Comparison of ENCODE assay signal across 9 mouse cellular contexts in the genomic region with DNA sequence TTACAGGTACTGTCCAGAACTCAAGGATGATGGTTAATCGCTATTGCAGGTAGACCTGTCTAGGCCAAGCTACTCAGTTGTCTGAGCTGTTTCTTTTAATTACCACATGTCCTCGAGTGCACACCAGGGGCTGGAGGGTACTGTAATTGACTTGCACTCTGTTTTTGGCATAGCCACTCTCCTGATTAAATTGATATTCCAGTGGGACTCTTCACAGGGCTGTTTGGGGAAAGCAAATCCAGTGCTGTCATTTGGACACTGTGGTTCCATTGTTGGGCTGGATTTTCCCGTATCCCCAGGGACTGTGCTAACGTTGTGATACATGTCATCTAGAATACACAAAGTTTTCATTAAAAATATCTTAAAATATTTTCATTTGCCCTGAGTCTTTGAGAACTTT. TPM values are rescaled to one million over a fixed set of nuclear protein-coding genes. Genes with fewer than 3 reads are reported as not detected.
DNase-seq lines count a peak whose midpoint lies in the region; ATAC-seq and TF ChIP-seq lines count a peak whose summit lies in the region.
"Had no signal": no experiment of that assay in that cellular context is flagged by ENCODE, and none has a peak within 500 bp of the region (broad histone marks: within the 10 kb centered on the region; RNA-seq: fewer than 3 reads in every experiment).

No protein-coding gene starts in this region.

- peaks cover 11% of the 10 kb centered on the region for H3K4me1 ChIP-seq in kidney, embryonic 14.5 days (ENCODE audit: control insufficient read depth, insufficient read depth, low read length)
- peaks cover 2 to 4% of the 10 kb centered on the region in 2 experiments; a peak in 2 of 4 replicates for H3K4me1 ChIP-seq in ES-E14 (ENCODE audit: control insufficient read depth in 2 of 2, insufficient read depth in 2 of 2, low read length in 2 of 2, poor library complexity in 1 of 2)
- peaks cover 21% of the 10 kb centered on the region for H3K4me1 ChIP-seq in forebrain, embryonic 12.5 days
- peaks cover 11% of the 10 kb centered on the region for H3K4me1 ChIP-seq in limb, embryonic 14.5 days (ENCODE audit: control insufficient read depth, insufficient read depth, low read length)

- in situ Hi-C loops in ES-E14 (cut with MboI; ENCODE audit: low sequenced_read_pairs in 2 of 2, unreplicated experiment in 2 of 2) = no loop called here

- no peak overlapping the region for H3K9ac ChIP-seq in kidney, embryonic 14.5 days (ENCODE audit: low read depth, low read length)
- H3K9ac ChIP-seq in ES-E14 (ENCODE audit: insufficient read depth, low read depth, low read length, poor library complexity, severe bottlenecking) = 0 out of 2 replicates have a peak overlapping the region, but pooled peaks have one; percentile 11
- 0 out of 2 replicates have a peak overlapping the region, but pooled peaks have one; percentile 38 for H3K9ac ChIP-seq in forebrain, embryonic 12.5 days
- no peak overlapping the region for H3K9ac ChIP-seq in limb, embryonic 14.5 days (ENCODE audit: low read depth, low read length, severe bottlenecking)

- no peaks in the 10 kb centered on the region for H3K27me3 ChIP-seq in kidney, embryonic 14.5 days (ENCODE audit: control insufficient read depth, insufficient read depth, low read length)
- no peaks in the 10 kb centered on the region for H3K27me3 ChIP-seq in forebrain, embryonic 12.5 days
- no peaks in the 10 kb centered on the region for H3K27me3 ChIP-seq in limb, embryonic 14.5 days (ENCODE audit: control insufficient read depth, insufficient read depth, low read length)

- ATAC-seq in kidney, embryonic 14.5 days (ENCODE audit: low FRiP score, low TSS enrichment) = no peak
- ATAC-seq in forebrain, embryonic 12.5 days (ENCODE audit: low FRiP score) = no peak
- no peak for ATAC-seq in limb, embryonic 14.5 days (ENCODE audit: low FRiP score, low read depth)

- DNase-seq in kidney, postnatal 10 days = no peak
- DNase-seq in ES-E14 (ENCODE audit: low read depth, low spot score) = no peak
- no peak for DNase-seq in limb, embryonic 14.5 days (ENCODE audit: low spot score)
- no peak for DNase-seq in thymus, adult 18-20 months
- no peak for DNase-seq in gastrocnemius, postnatal 4 days (ENCODE audit: low spot score in 2 of 2)
- no peak for DNase-seq in cerebellum, postnatal 36 days
- DNase-seq: kidney, adult 11 months had no signal

- no peaks in the 10 kb centered on the region for H3K36me3 ChIP-seq in kidney, embryonic 14.5 days (ENCODE audit: control insufficient read depth, insufficient read depth, low read length)
- H3K36me3 ChIP-seq in ES-E14 (ENCODE audit: control insufficient read depth, insufficient read depth, low read length, poor library complexity, severe bottlenecking) = no peaks in the 10 kb centered on the region; the same call in 1 of the 2 replicates
- H3K36me3 ChIP-seq in forebrain, embryonic 12.5 days (replicated peaks) = no peaks in the 10 kb centered on the region
- no peaks in the 10 kb centered on the region for H3K36me3 ChIP-seq in limb, embryonic 14.5 days (ENCODE audit: control insufficient read depth, insufficient read depth, low read length)

- TF ChIP-seq POLR2A in limb, embryonic 14.5 days (IDR thresholded peaks at IDR 0.05; ENCODE audit: borderline replicate concordance, extremely low read depth, insufficient read depth, insufficient read length) = no peak

- H3K9me3 ChIP-seq in kidney, embryonic 14.5 days (ENCODE audit: control insufficient read depth, low read length) = no peaks in the 10 kb centered on the region
- H3K9me3 ChIP-seq in ES-E14 (ENCODE audit: control insufficient read depth, insufficient read depth, low read depth, low read length) = no peaks in the 10 kb centered on the region
- no peaks in the 10 kb centered on the region for H3K9me3 ChIP-seq in forebrain, embryonic 12.5 days
- no peaks in the 10 kb centered on the region for H3K9me3 ChIP-seq in limb, embryonic 14.5 days (ENCODE audit: control insufficient read depth, low read length)

- 0 out of 2 replicates have a peak overlapping the region, but pooled peaks have one; percentile 77 for H3K4me3 ChIP-seq in kidney, embryonic 14.5 days (ENCODE audit: low read length)
- no peak overlapping the region; a peak in 1 of 4 replicates for H3K4me3 ChIP-seq in ES-E14 (ENCODE audit: insufficient read depth in 1 of 2, low read depth in 1 of 2, low read length in 2 of 2, poor library complexity in 1 of 2, severe bottlenecking in 1 of 2)
- peak overlapping the region; percentile 92; the same call in 1 of the 2 replicates for H3K4me3 ChIP-seq in forebrain, embryonic 12.5 days (replicated peaks)
- H3K4me3 ChIP-seq in limb, embryonic 14.5 days (replicated peaks; ENCODE audit: low read length) = no peak overlapping the region

- peak overlapping the region; percentile 15; the same call in 1 of the 2 replicates for H3K4me2 ChIP-seq in kidney, embryonic 14.5 days (replicated peaks; ENCODE audit: low read depth, low read length)
- H3K4me2 ChIP-seq in forebrain, embryonic 12.5 days = peak overlapping the region; percentile 66
- H3K4me2 ChIP-seq in limb, embryonic 14.5 days (replicated peaks; ENCODE audit: low read depth, low read length, severe bottlenecking) = peak overlapping the region; percentile 10; the same call in 1 of the 2 replicates

- H3K27ac ChIP-seq in kidney, embryonic 14.5 days (ENCODE audit: low read depth, low read length) = no peak overlapping the region
- no peak overlapping the region for H3K27ac ChIP-seq in ES-E14 (ENCODE audit: insufficient read depth, low read depth, low read length, poor library complexity, severe bottlenecking)
- no peak overlapping the region for H3K27ac ChIP-seq in forebrain, embryonic 12.5 days
- H3K27ac ChIP-seq in limb, embryonic 14.5 days (replicated peaks; ENCODE audit: low read depth, low read length) = no peak overlapping the region

- 79% methylated on average over 4 of the region's 4 CpGs for WGBS in kidney, embryonic 14.5 days
- WGBS in forebrain, embryonic 12.5 days = 62% methylated on average over 4 of the region's 4 CpGs
- WGBS in limb, embryonic 14.5 days = 67% methylated on average over 4 of the region's 4 CpGs

TF ChIP-seq in ES-E14, 5 proteins besides CTCF, POLR2A, EP300 and RAD21:
- no peak for TF ChIP-seq CHD2 (IDR thresholded peaks at IDR 0.05; ENCODE audit: low read depth, low read length)

RNA-seq across cellular contexts. Expression of a gene that starts 11.8 kb away (rescaled TPM):
- polyA plus RNA-seq in kidney, embryonic 14.5 days (2014; fragmentation: Nextera tagmentation; extraction: Ambion mirVana) = 6.7 and 10.8 TPM in 2 replicates
- 6.4 and 6.5 TPM in 2 replicates for total RNA-seq in ES-E14 (2012; rRNA removed)
- 12.5 and 12.9 TPM in 2 replicates for polyA plus RNA-seq in forebrain, embryonic 12.5 days (2016; fragmentation: Nextera tagmentation; extraction: Ambion mirVana)
- polyA plus RNA-seq in limb, embryonic 14.5 days (2012; rRNA removed) = 13.5 and 15.6 TPM in 2 replicates
- 12.2 and 14.4 TPM in 2 replicates for polyA plus RNA-seq in limb, embryonic 14.5 days (2014; fragmentation: Nextera tagmentation; extraction: Ambion mirVana)
- total RNA-seq in gastrocnemius, postnatal 4 days (2021) = 10 to 100 TPM in 1 of 2 experiments, 1 to 10 TPM in 1; 8.7 to 10.3 TPM

RNA-seq across cellular contexts. Expression of a gene that starts 49.2 kb away (rescaled TPM):
- polyA plus RNA-seq in kidney, embryonic 14.5 days (2014; fragmentation: Nextera tagmentation; extraction: Ambion mirVana) = 78.8 and 80.9 TPM in 2 replicates
- 108 and 126 TPM in 2 replicates for total RNA-seq in ES-E14 (2012; rRNA removed)
- polyA plus RNA-seq in forebrain, embryonic 12.5 days (2016; fragmentation: Nextera tagmentation; extraction: Ambion mirVana) = 71.3 and 73.4 TPM in 2 replicates
- 51.6 and 58.0 TPM in 2 replicates for polyA plus RNA-seq in limb, embryonic 14.5 days (2012; rRNA removed)
- polyA plus RNA-seq in limb, embryonic 14.5 days (2014; fragmentation: Nextera tagmentation; extraction: Ambion mirVana) = 56.3 and 59.8 TPM in 2 replicates
- total RNA-seq in gastrocnemius, postnatal 4 days (2021) = 10 to 100 TPM; 21.0 to 23.1 TPM

Comparison
In these comparisons a context has a peak if more than half of its experiments do, and no peak if none do; other contexts are left out.
1. H3K4me2 ChIP-seq: peak in every context shown above with its lines; median percentile 66 in forebrain, embryonic 12.5 days; 15 in kidney, embryonic 14.5 days; 10 in limb, embryonic 14.5 days.
2. H3K4me3 ChIP-seq: peak in kidney, embryonic 14.5 days (single experiment) and forebrain, embryonic 12.5 days (single experiment); none in ES-E14 (0 of 2) and limb, embryonic 14.5 days (single experiment).
3. H3K9ac ChIP-seq: peak in ES-E14 (single experiment) and forebrain, embryonic 12.5 days (single experiment); none in kidney, embryonic 14.5 days (single experiment) and limb, embryonic 14.5 days (single experiment).